Mouse (Mus musculus): ENCODE results near the gene C530008M17Rik.

DNA sequence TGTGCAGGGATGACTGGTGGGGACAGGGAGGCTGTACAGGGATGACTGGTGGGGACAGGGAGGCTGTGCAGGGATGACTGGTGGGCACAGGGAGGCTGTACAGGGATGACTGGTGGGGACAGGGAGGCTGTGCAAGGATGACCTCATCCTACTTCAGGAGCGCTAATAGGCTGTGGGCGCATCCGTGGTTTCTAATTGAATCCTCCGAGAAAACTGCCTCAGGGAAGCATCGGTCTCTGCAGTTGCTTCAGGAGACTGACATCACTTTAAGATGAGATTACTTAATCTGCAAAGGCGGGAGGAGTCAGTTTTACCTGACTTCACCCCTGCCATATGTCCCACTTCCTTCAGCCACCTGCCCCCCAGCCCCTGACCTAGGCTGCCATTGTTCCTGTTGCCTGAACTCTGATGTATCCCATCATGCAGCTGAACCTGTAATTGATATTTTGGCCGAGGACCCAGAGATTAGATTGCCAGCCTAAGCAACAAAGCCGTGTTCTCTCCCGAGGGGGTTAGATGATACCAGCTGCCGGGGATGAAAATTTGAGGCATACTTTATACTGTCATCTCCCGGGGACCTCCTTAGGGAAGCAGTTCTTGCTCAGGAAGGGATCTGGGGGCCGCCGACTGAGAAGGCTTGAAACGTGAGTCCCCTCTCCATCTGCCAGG is 105.9 kb downstream of the C530008M17Rik start:
- TF ChIP-seq CTCF (IDR thresholded peaks at IDR 0.05; ENCODE audit: extremely low read depth, insufficient read depth, low read length) = no peak
- TF ChIP-seq POLR2A (IDR thresholded peaks at IDR 0.05; ENCODE audit: extremely low read depth, insufficient read depth, low read length) = no peak

Measured in cortical plate, adult 2 months (tissue).